Mouse (Mus musculus): ENCODE results near the gene Adgrv1. TPM values are rescaled to one million over a fixed set of nuclear protein-coding genes. Genes with fewer than 3 reads are reported as not detected.
"Not testable (repeated sequence)": the region's sequence is repeated elsewhere in the genome, so short reads cannot be mapped to it uniquely, and the experiment has no call there.

Gene Adgrv1
- polyA plus RNA-seq, 2 experiments: 0.55 to 0.96 TPM

DNA sequence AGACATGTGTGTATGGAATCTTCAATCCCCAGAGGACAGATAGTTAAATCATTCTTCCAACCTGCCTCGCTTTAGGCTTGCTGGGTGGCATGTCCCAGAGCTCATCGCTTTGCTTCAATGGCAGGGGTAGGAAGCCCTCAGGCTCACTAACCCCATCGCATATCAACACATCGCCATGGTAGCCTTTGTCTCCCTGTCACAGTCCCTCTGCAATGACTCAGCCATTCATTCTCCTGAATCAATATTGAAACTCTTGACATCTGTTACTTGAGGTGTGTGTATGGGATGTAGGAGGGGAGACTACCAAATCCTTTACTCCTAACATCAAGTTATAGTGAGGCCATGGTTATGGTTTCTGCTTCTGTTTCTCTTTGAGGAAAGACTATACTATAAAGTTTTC, 6.7 kb upstream of the Adgrv1 start:
- peaks cover 9% of the 10 kb centered on the region; the same call in 1 of the 2 replicates for H3K4me1 ChIP-seq (ENCODE audit: control insufficient read depth, insufficient read depth, low read length)
- H3K9me3 ChIP-seq (ENCODE audit: control insufficient read depth, low read length): no peaks in the 10 kb centered on the region
- no peaks in the 10 kb centered on the region for H3K27me3 ChIP-seq (ENCODE audit: control insufficient read depth, insufficient read depth, low read length)
- no peak for TF ChIP-seq POLR2A (IDR thresholded peaks at IDR 0.05; ENCODE audit: borderline replicate concordance, extremely low read depth, insufficient read depth, insufficient read length)
- no peaks in the 10 kb centered on the region for H3K36me3 ChIP-seq (ENCODE audit: control insufficient read depth, insufficient read depth, low read length)
- H3K27ac ChIP-seq (replicated peaks; ENCODE audit: low read depth, low read length): no peak overlapping the region
- H3K4me3 ChIP-seq (replicated peaks; ENCODE audit: low read length): no peak overlapping the region
- H3K4me2 ChIP-seq (replicated peaks; ENCODE audit: low read depth, low read length, severe bottlenecking): no peak overlapping the region
- 45% methylated on average over 4 of the region's 4 CpGs for WGBS
- H3K9ac ChIP-seq (ENCODE audit: low read depth, low read length, severe bottlenecking): no peak overlapping the region
- DNase-seq (ENCODE audit: low spot score) (no peak), ATAC-seq (ENCODE audit: low FRiP score, low read depth) (no peak)

DNA sequence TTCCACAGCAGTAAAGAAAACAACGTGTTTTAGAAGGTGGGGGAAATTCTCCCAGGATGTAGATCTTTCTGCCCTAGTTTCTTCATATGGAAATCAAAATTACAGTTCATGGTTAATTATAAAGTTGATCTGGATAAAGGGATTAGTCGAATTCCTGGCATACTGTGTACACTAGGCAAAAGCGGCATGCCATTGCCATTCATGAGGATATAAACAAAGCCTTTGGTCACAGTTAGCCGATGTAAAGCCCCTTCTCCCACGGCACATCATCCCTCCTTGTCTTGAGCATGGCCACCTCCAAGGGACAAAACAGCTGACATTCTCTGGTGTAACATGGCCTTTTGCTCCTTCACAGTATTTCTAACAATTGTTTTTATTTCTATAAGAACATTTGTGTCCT, 2.4 kb downstream of the Adgrv1 start:
- no peak for TF ChIP-seq POLR2A (IDR thresholded peaks at IDR 0.05; ENCODE audit: borderline replicate concordance, extremely low read depth, insufficient read depth, insufficient read length)
- Histone ChIP-seq H3K27me3 (ENCODE audit: control insufficient read depth, insufficient read depth, low read length) (peaks cover 26% of the 10 kb centered on the region), H3K4me3 (replicated peaks; ENCODE audit: low read length) (no peak overlapping the region), H3K9ac (ENCODE audit: low read depth, low read length, severe bottlenecking) (no peak overlapping the region), H3K4me1 (ENCODE audit: control insufficient read depth, insufficient read depth, low read length) (peaks cover 3% of the 10 kb centered on the region; the same call in 1 of the 2 replicates), H3K36me3 (ENCODE audit: control insufficient read depth, insufficient read depth, low read length) (no peaks in the 10 kb centered on the region), H3K9me3 (ENCODE audit: control insufficient read depth, low read length) (no peaks in the 10 kb centered on the region), H3K27ac (replicated peaks; ENCODE audit: low read depth, low read length) (no peak overlapping the region), H3K4me2 (replicated peaks; ENCODE audit: low read depth, low read length, severe bottlenecking) (no peak overlapping the region)
- ATAC-seq (ENCODE audit: low FRiP score, low read depth) (no peak), DNase-seq (ENCODE audit: low spot score) (no peak)
- 71% methylated on average over 5 of the region's 5 CpGs for WGBS

DNA sequence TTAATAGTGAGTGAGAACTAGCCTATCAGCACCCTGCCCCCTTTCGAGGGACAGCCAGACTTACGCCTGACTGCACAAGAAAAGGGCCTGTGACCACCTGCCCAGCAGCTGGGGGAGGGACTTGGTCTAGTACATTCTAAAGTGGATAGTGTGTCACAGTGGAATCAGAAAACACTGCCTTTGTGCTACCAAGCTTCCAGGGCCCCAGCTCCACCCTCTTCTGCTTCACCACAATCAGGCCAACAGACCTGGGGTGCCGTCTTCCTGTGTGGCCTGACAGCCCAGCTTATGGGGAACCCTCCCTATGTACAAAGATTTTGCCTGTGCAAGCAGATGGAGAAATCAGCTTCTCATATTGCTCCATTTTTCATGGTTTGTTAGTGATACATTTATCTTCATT, 3.6 kb downstream of the Adgrv1 start:
- no peaks in the 10 kb centered on the region for H3K36me3 ChIP-seq (ENCODE audit: control insufficient read depth, insufficient read depth, low read length)
- ATAC-seq (ENCODE audit: low FRiP score, low read depth) (no peak; the same call in 1 of the 2 replicates), DNase-seq (ENCODE audit: low spot score) (no peak)
- 53% methylated on average over 3 of the region's 3 CpGs for WGBS
- H3K4me3 ChIP-seq (replicated peaks; ENCODE audit: low read length): no peak overlapping the region
- H3K27me3 ChIP-seq (ENCODE audit: control insufficient read depth, insufficient read depth, low read length): peaks cover 26% of the 10 kb centered on the region
- no peak for TF ChIP-seq POLR2A (IDR thresholded peaks at IDR 0.05; ENCODE audit: borderline replicate concordance, extremely low read depth, insufficient read depth, insufficient read length)
- no peaks in the 10 kb centered on the region for H3K9me3 ChIP-seq (ENCODE audit: control insufficient read depth, low read length)
- H3K4me1 ChIP-seq (ENCODE audit: control insufficient read depth, insufficient read depth, low read length): peaks cover 3% of the 10 kb centered on the region; the same call in 1 of the 2 replicates
- no peak overlapping the region for H3K4me2 ChIP-seq (replicated peaks; ENCODE audit: low read depth, low read length, severe bottlenecking)
- no peak overlapping the region for H3K27ac ChIP-seq (replicated peaks; ENCODE audit: low read depth, low read length)
- no peak overlapping the region for H3K9ac ChIP-seq (ENCODE audit: low read depth, low read length, severe bottlenecking)

DNA sequence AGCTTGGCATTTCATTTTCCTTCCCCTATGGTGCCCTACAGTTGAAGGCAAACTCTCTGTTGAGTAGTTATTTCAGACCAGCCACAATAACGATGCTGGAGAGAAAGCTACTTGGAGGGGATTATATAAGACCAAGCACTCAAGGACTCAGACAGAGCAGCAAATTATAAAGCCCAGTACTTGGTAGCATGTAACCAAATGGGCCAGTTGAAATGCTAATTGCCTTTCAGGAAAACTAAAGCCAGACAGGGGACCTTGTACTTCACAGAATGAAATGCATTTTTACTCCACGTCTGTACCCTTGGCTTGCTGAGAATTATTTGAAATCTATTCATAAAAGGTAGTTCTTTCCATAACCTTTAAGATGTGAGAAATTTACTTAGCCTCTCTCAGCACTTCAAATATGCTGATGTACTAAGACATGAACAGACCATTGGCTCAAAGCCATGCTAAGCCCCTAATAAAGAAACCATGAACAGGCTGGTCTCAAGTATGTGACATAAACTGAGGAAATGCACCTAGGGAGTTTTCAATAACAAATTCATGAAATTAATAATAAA, 4.2 kb downstream of the Adgrv1 start:
- no peak overlapping the region for H3K9ac ChIP-seq (ENCODE audit: low read depth, low read length, severe bottlenecking)
- ATAC-seq (ENCODE audit: low FRiP score, low read depth) (no peak), DNase-seq (ENCODE audit: low spot score) (no peak)
- H3K27ac ChIP-seq (replicated peaks; ENCODE audit: low read depth, low read length): no peak overlapping the region
- peaks cover 19% of the 10 kb centered on the region for H3K27me3 ChIP-seq (ENCODE audit: control insufficient read depth, insufficient read depth, low read length)
- no peak overlapping the region for H3K4me3 ChIP-seq (replicated peaks; ENCODE audit: low read length)
- peaks cover 3% of the 10 kb centered on the region; the same call in 1 of the 2 replicates for H3K4me1 ChIP-seq (ENCODE audit: control insufficient read depth, insufficient read depth, low read length)
- no peak for TF ChIP-seq POLR2A (IDR thresholded peaks at IDR 0.05; ENCODE audit: borderline replicate concordance, extremely low read depth, insufficient read depth, insufficient read length)
- H3K4me2 ChIP-seq (replicated peaks; ENCODE audit: low read depth, low read length, severe bottlenecking): no peak overlapping the region
- 34% methylated on average over 2 of the region's 2 CpGs for WGBS
- no peaks in the 10 kb centered on the region for H3K36me3 ChIP-seq (ENCODE audit: control insufficient read depth, insufficient read depth, low read length)
- H3K9me3 ChIP-seq (ENCODE audit: control insufficient read depth, low read length): no peaks in the 10 kb centered on the region

DNA sequence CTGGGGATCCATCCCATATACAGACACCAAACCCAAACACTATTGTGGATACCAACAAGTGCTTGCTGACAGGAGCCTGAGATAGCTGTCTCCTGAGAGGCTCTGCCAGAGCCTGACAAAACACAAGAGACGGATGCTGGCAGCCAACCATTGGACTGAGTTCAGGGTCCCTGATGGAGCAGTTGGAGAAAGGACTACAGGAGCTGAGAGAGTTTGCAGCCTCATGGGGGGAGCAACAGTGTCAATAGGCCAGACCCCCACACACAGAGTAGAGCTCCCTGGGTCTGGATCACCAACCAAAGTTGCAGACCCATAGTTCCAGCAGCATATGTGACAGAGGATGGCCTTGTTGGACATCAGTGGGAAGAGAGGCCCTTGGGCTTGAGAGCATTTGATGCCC, 5.1 kb downstream of the Adgrv1 start:
- H3K4me1 ChIP-seq (ENCODE audit: control insufficient read depth, insufficient read depth, low read length); H3K9ac ChIP-seq (ENCODE audit: low read depth, low read length, severe bottlenecking); H3K4me3 ChIP-seq (replicated peaks; ENCODE audit: low read length); H3K4me2 ChIP-seq (replicated peaks; ENCODE audit: low read depth, low read length, severe bottlenecking); DNase-seq (ENCODE audit: low spot score); H3K9me3 ChIP-seq (ENCODE audit: control insufficient read depth, low read length); ATAC-seq (ENCODE audit: low FRiP score, low read depth); H3K27ac ChIP-seq (replicated peaks; ENCODE audit: low read depth, low read length); H3K36me3 ChIP-seq (ENCODE audit: control insufficient read depth, insufficient read depth, low read length): not testable (repeated sequence)
- peaks cover 11% of the 10 kb centered on the region for H3K27me3 ChIP-seq (ENCODE audit: control insufficient read depth, insufficient read depth, low read length)
- 85% methylated on average over 1 of the region's 1 CpGs for WGBS

DNA sequence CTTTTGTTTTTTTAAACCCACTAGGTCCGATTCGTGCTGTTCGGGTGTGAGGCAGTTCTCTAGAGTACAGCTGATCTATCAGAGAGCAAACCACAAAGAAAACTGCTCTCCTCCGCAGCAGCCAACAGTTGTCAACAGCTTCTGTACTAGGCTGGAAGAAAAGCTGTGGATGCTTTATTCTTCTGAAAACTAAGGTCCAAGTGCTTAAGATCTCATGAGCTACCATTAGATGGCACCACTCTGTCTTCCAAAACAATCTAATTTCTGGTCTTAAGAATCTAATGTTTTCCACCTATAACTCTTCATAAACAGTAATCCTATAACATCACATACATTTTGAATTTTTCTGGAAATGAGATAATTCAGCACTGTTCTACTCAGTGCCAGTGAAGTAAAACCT, 22.6 kb downstream of the Adgrv1 start:
- no peak overlapping the region for H3K4me2 ChIP-seq (replicated peaks; ENCODE audit: low read depth, low read length, severe bottlenecking)
- no peaks in the 10 kb centered on the region for H3K4me1 ChIP-seq (ENCODE audit: control insufficient read depth, insufficient read depth, low read length)
- no peak overlapping the region for H3K27ac ChIP-seq (replicated peaks; ENCODE audit: low read depth, low read length)
- no peak for DNase-seq (ENCODE audit: low spot score)
- WGBS: 91% methylated on average over 4 of the region's 4 CpGs
- H3K4me3 ChIP-seq (replicated peaks; ENCODE audit: low read length): no peak overlapping the region
- no peaks in the 10 kb centered on the region for H3K9me3 ChIP-seq (ENCODE audit: control insufficient read depth, low read length)
- TF ChIP-seq POLR2A (IDR thresholded peaks at IDR 0.05; ENCODE audit: borderline replicate concordance, extremely low read depth, insufficient read depth, insufficient read length): no peak
- no peak overlapping the region for H3K9ac ChIP-seq (ENCODE audit: low read depth, low read length, severe bottlenecking)
- H3K36me3 ChIP-seq (ENCODE audit: control insufficient read depth, insufficient read depth, low read length): no peaks in the 10 kb centered on the region
- no peaks in the 10 kb centered on the region for H3K27me3 ChIP-seq (ENCODE audit: control insufficient read depth, insufficient read depth, low read length)
- ATAC-seq (ENCODE audit: low FRiP score, low read depth): no peak
